ENCODE assay signal across 8 mouse cellular contexts in genomic region chr1:62984566-62984965, GRCm38 (mm10).
DNase-seq lines count a peak whose midpoint lies in the region; ATAC-seq and TF ChIP-seq lines count a peak whose summit lies in the region.

No protein-coding gene starts in this region.

- H3K9me3 ChIP-seq in limb, embryonic 10.5 days (replicated peaks), result no peaks in the 10 kb centered on the region
- no peaks in the 10 kb centered on the region for H3K9me3 ChIP-seq in midbrain, embryonic 12.5 days

- WGBS in kidney, adult 2 months, result 42% methylated on average over 11 of the region's 11 CpGs
- 32% methylated on average over 11 of the region's 11 CpGs for WGBS in limb, embryonic 10.5 days
- WGBS in midbrain, embryonic 12.5 days, result 8% methylated on average over 11 of the region's 11 CpGs

- no peak overlapping the region for H3K9ac ChIP-seq in midbrain, embryonic 12.5 days (replicated peaks)

- TF ChIP-seq CTCF in kidney, adult 2 months (conservative IDR thresholded peaks at IDR 0.05; ENCODE audit: insufficient read depth, insufficient read length, low read depth, low read length), result peak; percentile 74

- no peak for ATAC-seq in midbrain, embryonic 12.5 days (ENCODE audit: low FRiP score, low read depth)

- no peak overlapping the region for H3K27ac ChIP-seq in kidney, adult 2 months (ENCODE audit: insufficient read depth, low read depth, low read length)
- H3K27ac ChIP-seq in limb, embryonic 10.5 days, result no peak overlapping the region
- no peak overlapping the region for H3K27ac ChIP-seq in midbrain, embryonic 12.5 days (replicated peaks)

- H3K27me3 ChIP-seq in kidney, adult 2 months (replicated peaks; ENCODE audit: control insufficient read depth, insufficient read depth, low read length), result no peaks in the 10 kb centered on the region
- H3K27me3 ChIP-seq in limb, embryonic 10.5 days (ENCODE audit: low read depth, poor library complexity, severe bottlenecking), result no peaks in the 10 kb centered on the region
- peaks cover 17% of the 10 kb centered on the region for H3K27me3 ChIP-seq in midbrain, embryonic 12.5 days

- DNase-seq in gastrocnemius, postnatal 10 days, result peak; percentile 44
- no peak for DNase-seq in gastrocnemius, adult 8-10 months (ENCODE audit: low spot score in 2 of 2)
- peak; percentile 60 to 78 for DNase-seq in cerebellum, postnatal 25 days
- peak; percentile 24 for DNase-seq in heart, adult 8-10 months (ENCODE audit: low spot score)
- peak; percentile 59 for DNase-seq in kidney, adult 2 months
- DNase-seq in limb, embryonic 10.5 days (ENCODE audit: low spot score), result peak; percentile 51
- DNase-seq in spleen, postnatal 10 days (ENCODE audit: low spot score in 2 of 2), result peak; percentile 20 to 58

- peak overlapping the region; percentile 47 for H3K4me2 ChIP-seq in midbrain, embryonic 12.5 days (replicated peaks)

- no peaks in the 10 kb centered on the region for H3K4me1 ChIP-seq in kidney, adult 2 months (ENCODE audit: control insufficient read depth, insufficient read depth, low read length)
- H3K4me1 ChIP-seq in limb, embryonic 10.5 days, result peaks cover 7% of the 10 kb centered on the region
- peaks cover 11% of the 10 kb centered on the region for H3K4me1 ChIP-seq in midbrain, embryonic 12.5 days

- H3K36me3 ChIP-seq in kidney, adult 2 months (ENCODE audit: control insufficient read depth, insufficient read depth, low read length), result no peaks in the 10 kb centered on the region
- H3K36me3 ChIP-seq in limb, embryonic 10.5 days, result no peaks in the 10 kb centered on the region
- no peaks in the 10 kb centered on the region for H3K36me3 ChIP-seq in midbrain, embryonic 12.5 days

- no peak for TF ChIP-seq POLR2A in kidney, adult 2 months (IDR thresholded peaks at IDR 0.05; ENCODE audit: low read depth, low read length)

- H3K4me3 ChIP-seq in kidney, adult 2 months (ENCODE audit: insufficient read depth, low read depth, low read length), result no peak overlapping the region
- peak overlapping the region; percentile 29; the same call in 1 of the 2 replicates for H3K4me3 ChIP-seq in limb, embryonic 10.5 days
- H3K4me3 ChIP-seq in midbrain, embryonic 12.5 days, result peak overlapping the region; percentile 26

Comparison
In these comparisons a context has a peak if more than half of its experiments do, and no peak if none do; other contexts are left out.
1. DNase-seq: peak in gastrocnemius, postnatal 10 days (single experiment), cerebellum, postnatal 25 days (2 of 2), heart, adult 8-10 months (single experiment), kidney, adult 2 months (single experiment), limb, embryonic 10.5 days (single experiment) and spleen, postnatal 10 days (2 of 2); none in gastrocnemius, adult 8-10 months (0 of 2).